Mouse (Mus musculus): Measurements from ENCODE around the gene Catsper2.

Gene Catsper2

GRCm38 (mm10) chr2:121354378-121354777 is 59.2 kb downstream of the Catsper2 start:
- peak in 1 of 2 experiments; percentile 15 for DNase-seq (ENCODE audit: low spot score in 2 of 2)

- DNase-seq (ENCODE audit: low spot score in 2 of 2): no peak
These were observed 60.4 kb downstream of the Catsper2 start for GRCm38 (mm10) chr2:121353156-121353555.
